Mouse (Mus musculus): Measurements from ENCODE around the gene Tmem39b.

- TF ChIP-seq POLR2A (IDR thresholded peaks at IDR 0.05; ENCODE audit: control insufficient read depth, extremely low read depth, insufficient read depth, low read length, poor library complexity), result no peak
- TF ChIP-seq CTCF (IDR thresholded peaks at IDR 0.05; ENCODE audit: borderline replicate concordance, control insufficient read depth, extremely low read depth, insufficient read depth, low read length, poor library complexity), result no peak
These were observed 5.1 kb upstream of the Tmem39b start for GRCm38 (mm10) chr4:129701503-129702377.
